Mouse (Mus musculus): ENCODE results near the gene Guk1.

Guk1 gene

GRCm38 (mm10) chr11:59162443-59163254 lies 29.4 kb downstream of the Guk1 start:
- 45% methylated on average over 9 of the region's 9 CpGs for WGBS

DNA sequence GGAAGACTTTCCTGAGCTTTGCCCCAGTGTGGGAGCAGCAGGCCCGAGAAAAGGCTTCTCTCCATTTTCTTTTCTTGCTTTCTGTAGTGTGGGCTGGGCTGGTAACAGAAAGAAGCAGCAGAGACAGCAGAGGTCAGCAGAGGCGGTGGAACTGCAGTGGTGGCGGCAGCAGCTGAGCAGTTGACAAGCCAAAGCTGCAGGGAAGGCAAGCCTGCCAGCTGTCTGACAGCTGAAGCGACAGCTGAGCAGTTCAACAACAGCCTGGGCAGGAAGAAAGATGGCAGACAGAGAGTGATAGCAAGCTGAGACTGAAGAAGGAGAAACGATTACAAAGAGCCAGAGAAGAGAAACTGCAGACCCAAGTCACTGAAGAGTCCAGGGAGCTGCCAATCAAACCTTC lies 30.6 kb downstream of the Guk1 start:
- 75% methylated on average over 5 of the region's 5 CpGs for WGBS

DNA sequence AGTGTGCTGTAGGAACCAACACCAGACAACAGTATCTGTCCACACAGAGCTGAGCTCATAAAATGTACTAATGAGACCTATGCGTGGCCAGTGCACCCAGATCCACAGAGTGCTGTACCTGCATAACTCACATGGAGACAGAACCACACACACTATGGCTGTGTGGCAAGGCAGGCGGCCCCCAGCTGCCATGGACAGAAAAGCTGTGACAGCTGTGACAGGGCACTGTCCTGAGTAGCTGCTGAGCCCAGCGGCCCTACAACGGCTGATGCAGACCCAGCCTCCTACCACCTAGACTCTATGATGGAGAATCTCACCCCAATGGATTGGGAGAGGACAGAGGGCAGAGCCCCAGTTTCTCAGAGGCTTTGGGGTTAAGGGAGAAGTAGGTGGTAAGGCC lies 32.5 kb downstream of the Guk1 start:
- 89% methylated on average over 4 of the region's 4 CpGs for WGBS

DNA sequence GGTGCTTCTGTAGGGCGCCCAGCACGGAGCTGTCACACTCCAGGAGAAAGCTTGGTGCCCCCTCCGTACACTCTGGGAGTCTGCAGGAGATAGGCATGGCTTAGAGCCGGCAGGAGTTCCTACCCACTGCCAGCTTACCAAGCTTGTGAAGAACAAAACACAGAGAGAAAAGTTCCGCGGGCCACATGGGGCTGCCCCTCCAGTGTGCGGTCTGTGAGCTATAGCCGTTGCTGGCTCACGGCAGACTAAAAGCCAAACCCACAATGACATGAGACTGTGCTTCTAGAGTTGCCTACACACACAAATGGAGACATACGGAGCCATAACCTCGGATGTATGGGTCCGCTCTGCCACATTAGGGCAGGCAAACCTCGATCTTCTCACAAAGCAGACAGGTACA lies 32.9 kb downstream of the Guk1 start:
- 93% methylated on average over 13 of the region's 13 CpGs for WGBS

- 76% methylated on average over 5 of the region's 5 CpGs for WGBS
Measured at GRCm38 (mm10) chr11:59155900-59156299, 36.1 kb downstream of the Guk1 start.

- WGBS, result 93% methylated on average over 7 of the region's 7 CpGs
Measured at GRCm38 (mm10) chr11:59154220-59154619, 37.8 kb downstream of the Guk1 start.

- WGBS, result 47% methylated on average over 3 of the region's 3 CpGs
Measured at GRCm38 (mm10) chr11:59151729-59152128, 40.3 kb downstream of the Guk1 start.

DNA sequence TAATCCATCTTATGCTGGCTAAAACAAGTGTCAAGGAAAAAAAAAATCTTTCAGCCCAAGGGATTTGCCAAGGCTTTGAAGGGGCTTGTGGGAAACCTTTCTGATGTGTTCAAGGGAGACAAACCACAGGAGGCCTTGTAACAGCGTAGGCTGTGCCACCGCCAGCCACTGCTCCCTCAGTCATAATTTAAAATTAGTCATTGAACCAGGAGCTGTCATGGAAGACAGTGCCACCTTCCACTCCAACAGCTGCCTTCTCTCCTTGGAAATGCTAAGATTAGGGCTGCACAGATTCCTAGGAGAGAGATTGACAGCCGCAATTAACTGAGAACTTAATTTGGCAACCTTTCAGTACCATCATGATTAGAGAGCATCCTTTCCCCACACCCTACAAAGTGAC lies 42.7 kb downstream of the Guk1 start:
- 65% methylated on average over 3 of the region's 3 CpGs for WGBS

- WGBS, result 85% methylated on average over 5 of the region's 5 CpGs
Measured at GRCm38 (mm10) chr11:59142962-59143361, 49.0 kb downstream of the Guk1 start.

- 28% methylated on average over 14 of the region's 14 CpGs for WGBS
Measured at GRCm38 (mm10) chr11:59141772-59142370, 50.1 kb downstream of the Guk1 start.

GRCm38 (mm10) chr11:59138537-59139486 lies 53.2 kb downstream of the Guk1 start:
- WGBS, result 81% methylated on average over 19 of the region's 19 CpGs

GRCm38 (mm10) chr11:59136994-59137706 lies 54.9 kb downstream of the Guk1 start:
- 79% methylated on average over 12 of the region's 12 CpGs for WGBS

DNA sequence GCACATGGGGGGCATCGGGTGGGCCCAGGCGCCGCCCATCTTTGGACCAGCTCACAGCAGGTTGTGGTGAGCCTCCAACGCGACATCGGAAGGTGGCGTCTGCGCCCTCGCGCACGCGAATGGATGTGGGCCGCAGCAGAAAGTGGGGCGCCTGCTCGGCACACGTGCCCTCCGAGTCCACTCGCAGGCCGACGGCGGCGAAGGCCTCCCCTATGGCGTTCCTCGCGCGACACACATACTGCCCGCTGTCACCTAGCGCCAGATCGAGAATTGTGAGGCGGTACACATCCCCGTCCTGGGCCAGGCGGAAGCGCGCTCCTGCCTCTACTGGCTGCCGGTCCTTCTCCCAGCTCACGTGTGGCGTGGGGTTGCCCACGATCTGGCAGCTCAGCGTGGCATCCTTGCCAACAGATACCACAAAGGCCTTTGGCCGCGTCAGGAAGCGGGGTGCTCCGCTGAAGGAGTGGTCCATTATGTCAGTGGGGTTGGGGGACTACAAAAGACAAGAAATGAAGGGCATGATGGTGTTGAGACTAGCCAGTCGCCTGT lies 56.0 kb downstream of the Guk1 start, which contains the start of gene Obscn:
TSS of gene Obscn (minus strand) at position 499 of the 549 bp plus-strand sequence.
- 20% methylated on average over 44 of the region's 44 CpGs for WGBS

GRCm38 (mm10) chr11:59135051-59135820 lies 56.8 kb downstream of the Guk1 start:
- 9% methylated on average over 55 of the region's 55 CpGs for WGBS

DNA sequence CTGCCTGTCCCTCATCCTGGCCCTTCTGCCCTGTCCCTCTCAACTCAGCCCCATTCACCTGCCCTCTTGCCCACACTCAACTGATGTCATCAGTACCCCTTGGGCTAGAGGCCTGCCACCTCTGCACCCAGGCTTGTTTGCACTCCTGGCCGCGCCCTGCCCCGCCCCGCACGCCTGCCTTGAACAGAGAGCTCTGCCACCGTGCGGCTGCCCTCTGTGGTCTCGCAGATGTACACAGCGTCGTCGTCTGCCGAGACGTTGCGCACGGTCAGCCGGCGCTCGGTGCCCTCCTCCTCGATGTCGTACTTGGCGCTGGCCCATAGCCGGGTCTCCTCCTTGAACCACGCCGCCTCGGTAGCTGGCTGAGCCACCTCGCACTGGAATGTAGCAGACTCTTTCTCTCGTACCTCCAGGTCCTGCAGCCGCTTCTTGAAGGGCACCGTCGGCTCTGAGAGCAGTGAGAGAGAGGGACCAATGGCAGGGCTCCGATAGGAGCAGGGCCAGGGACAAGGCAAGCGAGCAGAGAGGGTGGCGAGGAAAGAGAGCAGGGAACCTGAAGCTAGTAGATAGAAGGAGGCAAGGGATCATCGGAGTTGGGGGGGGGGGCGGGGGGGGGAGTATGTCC lies 57.5 kb downstream of the Guk1 start:
- 5% methylated on average over 34 of the region's 35 CpGs for WGBS

Measured in cerebral cortex, adult 2 months (tissue).